Mouse (Mus musculus): ENCODE measurements at regions not wholly inside any gene's neighbourhood (a gene's known extent, or its start where the extent isn't known, plus 50 kb on each side); places are given as distances from the start of the nearest gene placed in this dataset.

DNA sequence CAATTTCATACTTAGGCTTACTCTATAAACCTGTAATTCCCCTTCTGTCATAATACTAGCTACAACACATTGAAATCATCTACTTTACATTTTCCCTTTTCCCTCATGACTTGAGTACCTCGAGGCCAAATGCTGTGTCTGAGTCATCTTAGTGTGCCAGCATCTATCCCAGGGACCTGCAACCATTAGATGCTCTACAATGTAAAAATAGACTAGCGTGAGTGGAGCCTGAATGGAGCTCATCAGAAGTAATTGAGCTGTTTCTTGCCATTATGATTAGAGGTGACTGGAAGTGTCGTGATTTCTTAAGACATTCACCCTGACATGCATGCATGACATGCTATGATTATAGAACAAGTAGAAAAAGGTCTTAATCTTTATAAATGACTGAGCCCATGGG lies 301.1 kb downstream of the Myh15 start:
- TF ChIP-seq CTCF (IDR thresholded peaks at IDR 0.05; ENCODE audit: low read depth) (no peak), EP300 (IDR thresholded peaks at IDR 0.05; ENCODE audit: low read depth) (no peak)

All from liver, postnatal 0 days (tissue).